Mouse (Mus musculus) olfactory bulb, adult 2 months (tissue): ENCODE data around the gene Fbxl2.

Source experiments
- CTCF ChIP-seq: fragments of 200-500 bp; IDR thresholded peaks from 2 replicates; pipeline ENCODE4 v1.5.1; 2012; ENCODE audit warnings: low read depth, mild to moderate bottlenecking, low read length, moderate library complexity; ENCODE audit not compliant: insufficient read depth
- POLR2A ChIP-seq: fragments of 200-500 bp; IDR thresholded peaks from 2 replicates; pipeline ENCODE4 v1.6.1; 2012; ENCODE audit warnings: mild to moderate bottlenecking, low read depth, low read length, moderate library complexity; ENCODE audit not compliant: insufficient read depth

- TF ChIP-seq POLR2A (no peak), CTCF (no peak)
Measured at GRCm38 (mm10) chr9:114052031-114052430, 6.0 kb upstream of the Fbxl2 start.
